Mouse (Mus musculus) cerebellum, postnatal 10 days (tissue): ENCODE measurements at regions not wholly inside any gene's neighbourhood (a gene's known extent, or its start where the extent isn't known, plus 50 kb on each side); places are given as distances from the start of the nearest gene placed in this dataset.
A peak's percentile ranks its signal among the peaks of the same experiment; 100 is the strongest.

Source experiments
- DNase-seq, 2 experiments: peaks; one replicate each; pipeline ENCODE4 v3.0.0; 2021; ENCODE audit warnings: mixed read lengths in 2 of 2

GRCm38 (mm10) chr4:92064592-92064991 lies 82.4 kb downstream of the Izumo3 start:
- DNase-seq, result peak; percentile 34 to 58

GRCm38 (mm10) chr4:92060973-92061372 lies 86.1 kb downstream of the Izumo3 start:
- DNase-seq, result no peak

DNA sequence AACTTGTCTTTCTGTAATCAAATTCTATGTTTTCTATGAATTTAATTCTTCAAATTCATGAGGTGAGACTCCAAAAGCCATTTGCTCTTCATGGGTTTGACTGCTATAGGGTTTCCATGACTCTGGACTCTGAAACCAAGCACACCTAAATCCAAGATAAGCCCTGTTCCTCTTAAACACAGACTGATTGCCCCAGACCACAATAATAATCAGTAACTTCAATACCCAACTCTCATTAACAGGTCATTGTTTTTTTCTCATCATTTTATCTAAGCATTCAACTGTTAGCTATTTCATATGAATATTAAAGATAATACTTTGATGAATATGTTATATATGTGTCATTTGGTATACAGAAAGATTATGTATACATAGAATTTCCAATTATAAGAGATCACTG lies 92.1 kb downstream of the Izumo3 start:
- DNase-seq, result no peak

- DNase-seq, result no peak
These were observed 122.4 kb downstream of the Izumo3 start for GRCm38 (mm10) chr4:92024498-92025113.

GRCm38 (mm10) chr4:92000263-92000662 lies 146.8 kb downstream of the Izumo3 start:
- DNase-seq, result no peak

- DNase-seq, result no peak
These were observed 157.7 kb downstream of the Izumo3 start for GRCm38 (mm10) chr4:91989381-91989780.
